Mouse (Mus musculus): ENCODE data around the gene Enam. TPM values are rescaled to one million over a fixed set of nuclear protein-coding genes. Genes with fewer than 3 reads are reported as not detected.

Gene Enam
- total RNA-seq, 2 experiments from 2014 or later = not detected

Other genes starting within 250 kb of the Enam start
- not detected for gene Gm7714, start 219.1 kb upstream of the Enam start, total RNA-seq (2021)
- gene Prol1, start 170.7 kb upstream of the Enam start, total RNA-seq (2021) = not detected
- gene Amtn, start 111.9 kb upstream of the Enam start, total RNA-seq (2021) = not detected
- not detected for gene Ambn, start 32.0 kb upstream of the Enam start, total RNA-seq (2021)
- gene Jchain, start 39.9 kb downstream of the Enam start, total RNA-seq (2021) = under 1 TPM; 0.46 to 0.55 TPM
- gene Utp3, start 66.5 kb downstream of the Enam start, total RNA-seq (2021) = 10 to 100 TPM; 23.8 to 25.0 TPM
- gene Rufy3, start 77.1 kb downstream of the Enam start, total RNA-seq (2021) = 100 to 1,000 TPM; 176 to 178 TPM
- gene Grsf1, start 188.2 kb downstream of the Enam start, total RNA-seq (2021) = 100 to 1,000 TPM; 100 to 109 TPM
- gene Mob1b, start 232.9 kb downstream of the Enam start, total RNA-seq (2021) = 10 to 100 TPM; 29.5 to 32.9 TPM

Data from left cerebral cortex, postnatal 25 days (tissue).